Mouse (Mus musculus): ENCODE results near the gene Fitm1.

DNA sequence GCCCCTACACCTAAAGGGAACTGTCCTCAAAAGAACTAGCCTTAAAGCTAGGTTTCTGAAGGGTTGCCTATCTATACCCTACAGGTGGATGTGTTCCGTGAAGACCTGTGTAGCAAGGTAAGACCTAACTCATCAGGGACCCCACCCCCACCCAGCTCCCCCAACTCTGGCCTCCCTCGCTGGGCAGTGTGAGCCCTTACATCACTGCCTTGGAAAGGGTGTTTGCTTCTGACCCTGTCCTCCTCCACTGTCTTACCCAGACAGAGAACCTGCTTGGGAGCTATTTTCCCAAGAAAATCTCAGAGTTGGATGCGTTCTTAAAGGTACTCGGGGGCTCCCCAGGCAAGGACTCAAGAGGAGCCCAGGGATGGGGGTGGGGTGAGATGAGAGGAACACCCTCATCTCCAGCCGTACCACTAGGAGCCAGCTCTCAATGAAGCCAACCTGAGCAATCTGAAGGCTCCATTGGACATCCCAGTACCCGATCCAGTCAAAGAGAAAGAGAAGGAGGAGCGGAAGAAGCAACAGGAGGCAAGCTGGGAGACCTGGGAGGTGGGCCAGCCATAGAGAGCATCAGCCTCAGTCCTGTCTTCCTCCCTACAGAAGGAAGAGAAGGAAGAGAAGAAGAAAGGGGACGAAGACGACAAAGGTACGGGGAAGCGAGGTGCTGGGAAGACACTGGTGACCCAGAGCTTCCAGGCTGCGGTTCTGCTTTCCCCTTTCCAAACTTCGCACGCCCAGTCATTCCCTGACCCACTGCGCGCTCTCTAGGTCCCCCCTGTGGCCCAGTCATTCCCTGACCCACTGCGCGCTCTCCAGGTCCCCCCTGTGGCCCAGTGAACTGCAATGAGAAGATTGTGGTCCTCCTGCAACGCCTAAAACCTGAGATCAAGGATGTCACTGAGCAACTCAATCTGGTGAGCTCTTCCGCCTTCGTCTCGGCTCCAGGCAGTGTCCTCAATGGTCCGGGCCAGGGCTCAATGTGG, 4.4 kb downstream of the Fitm1 start:
- TF ChIP-seq POLR2A (IDR thresholded peaks at IDR 0.05; ENCODE audit: extremely low read depth, insufficient read depth, low read length) (no peak), CTCF (IDR thresholded peaks at IDR 0.05; ENCODE audit: extremely low read depth, insufficient read depth, low read length) (no peak)
